Mouse (Mus musculus) adrenal gland, adult (tissue): ENCODE data around the gene Iscu.

Experiments used
- DNase-seq, 2 experiments: peaks; one replicate each; pipeline ENCODE4 v3.0.0; 2022 to 2023; ENCODE audit warnings: low spot score in 1 of 2; ENCODE audit not compliant: inconsistent age in 2 of 2

Iscu gene

GRCm38 (mm10) chr5:113755347-113756030 lies 17.1 kb upstream of the Iscu start:
- no peak for DNase-seq

GRCm38 (mm10) chr5:113761585-113761984 lies 11.0 kb upstream of the Iscu start:
- no peak for DNase-seq

- DNase-seq, result no peak
Observed at GRCm38 (mm10) chr5:113764426-113764825, 8.1 kb upstream of the Iscu start.

DNA sequence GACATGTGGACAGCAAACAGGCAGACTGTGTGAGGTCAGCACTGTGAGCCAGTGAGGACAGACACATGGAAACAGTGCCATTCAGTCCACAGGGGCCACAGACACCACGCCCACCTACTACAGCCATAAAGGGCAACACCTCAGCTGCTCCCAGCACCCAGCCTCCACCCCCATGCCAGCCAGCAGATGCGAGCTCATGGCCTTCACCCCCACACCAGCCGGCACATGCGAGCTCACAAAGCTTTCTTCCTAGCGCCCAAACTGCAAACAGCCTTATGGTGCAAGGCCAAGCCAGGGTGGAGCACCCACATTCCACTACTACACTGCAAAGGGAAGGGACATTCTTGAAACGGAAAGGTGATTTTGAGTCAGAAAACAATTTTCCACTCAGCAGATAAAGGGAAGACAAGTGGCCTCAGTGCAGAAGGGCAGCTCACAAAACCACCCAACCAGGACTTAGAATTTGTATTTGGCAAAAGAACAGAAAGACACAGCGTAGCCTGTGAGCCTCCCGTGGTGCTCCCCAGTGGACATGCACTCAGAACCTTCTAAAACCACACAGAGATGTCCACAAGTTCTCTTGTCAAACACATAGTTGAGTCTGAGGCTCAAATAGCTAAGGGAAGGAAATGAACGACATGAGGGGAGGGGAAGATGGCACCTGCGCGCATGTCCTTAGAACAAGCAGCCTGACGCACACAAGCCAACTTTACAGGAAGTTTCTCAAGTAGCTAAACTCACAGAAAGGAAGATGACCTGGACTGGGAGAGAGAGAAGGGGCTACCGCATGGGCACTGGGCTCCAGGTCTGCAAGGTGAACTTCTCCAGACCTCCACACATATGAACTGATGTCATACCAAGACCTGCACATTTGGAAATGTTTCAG lies 6.7 kb upstream of the Iscu start:
- peak in 1 of 2 experiments; percentile 66 for DNase-seq

DNA sequence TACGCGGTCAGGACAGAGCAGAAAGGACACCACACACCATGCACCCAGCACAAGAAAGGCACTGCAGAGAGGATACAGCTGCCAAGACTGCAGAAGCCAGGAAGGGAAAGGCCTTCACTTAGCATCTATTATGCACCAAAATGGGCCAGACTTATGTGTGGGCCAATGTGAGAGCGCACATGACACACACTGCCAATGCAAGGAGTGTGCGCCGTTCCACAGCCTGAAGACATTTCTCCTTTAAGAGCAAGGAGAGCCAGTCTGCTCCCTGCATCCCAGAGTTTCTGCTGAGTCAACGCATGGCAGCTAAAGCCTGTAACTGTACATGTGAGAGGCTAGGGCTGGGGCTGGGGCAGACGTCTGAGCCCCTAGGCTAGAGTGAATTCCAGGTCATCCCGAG lies 3.7 kb upstream of the Iscu start:
- no peak for DNase-seq

DNA sequence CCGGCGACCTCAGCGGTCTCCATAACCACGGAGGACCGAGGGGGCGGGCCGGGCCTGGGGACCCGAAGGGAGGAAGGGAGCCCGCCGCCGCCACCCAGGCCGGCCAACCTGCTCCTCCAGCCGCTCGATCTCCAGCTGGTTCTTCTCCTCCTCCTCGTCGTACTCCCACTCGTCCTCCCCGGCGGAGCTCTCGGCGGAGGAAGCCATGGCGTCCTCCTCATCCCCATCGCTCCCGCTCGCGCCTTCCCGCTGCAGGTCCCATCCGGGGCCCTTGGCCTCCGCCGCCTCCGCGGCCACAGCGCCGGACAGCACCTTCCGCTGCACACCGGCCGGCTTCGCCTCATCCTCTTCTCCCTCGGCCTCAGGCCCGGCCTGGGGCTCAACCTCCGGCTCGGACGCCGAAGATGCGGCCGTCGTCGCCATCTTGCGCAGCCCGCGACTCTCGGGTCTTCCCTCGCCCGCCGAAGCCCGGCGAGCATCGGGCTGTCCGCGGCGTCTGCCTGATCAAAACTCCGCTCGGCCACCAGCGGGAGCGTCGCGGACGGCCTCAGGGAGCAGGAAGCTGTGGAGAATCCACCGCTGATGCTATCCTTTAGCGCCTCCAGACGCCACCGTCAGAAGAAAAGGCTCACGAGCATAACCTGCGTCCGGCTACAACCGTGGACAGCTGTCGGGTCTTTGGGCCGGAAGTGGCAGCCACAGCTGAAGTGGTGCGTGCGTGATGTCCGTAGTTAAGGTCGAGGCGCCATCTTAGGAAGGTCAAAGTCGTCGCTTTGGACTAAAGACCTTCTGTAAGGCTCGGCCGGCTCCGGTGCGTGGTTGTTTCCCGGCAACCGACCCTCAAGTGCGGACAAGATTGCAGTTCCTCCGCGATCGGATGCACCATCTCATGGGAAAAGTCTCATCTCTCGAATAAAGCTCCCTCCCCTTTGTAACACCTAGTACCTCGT lies 1.1 kb upstream of the Iscu start:
- DNase-seq, result peak; percentile 91 to 97

DNA sequence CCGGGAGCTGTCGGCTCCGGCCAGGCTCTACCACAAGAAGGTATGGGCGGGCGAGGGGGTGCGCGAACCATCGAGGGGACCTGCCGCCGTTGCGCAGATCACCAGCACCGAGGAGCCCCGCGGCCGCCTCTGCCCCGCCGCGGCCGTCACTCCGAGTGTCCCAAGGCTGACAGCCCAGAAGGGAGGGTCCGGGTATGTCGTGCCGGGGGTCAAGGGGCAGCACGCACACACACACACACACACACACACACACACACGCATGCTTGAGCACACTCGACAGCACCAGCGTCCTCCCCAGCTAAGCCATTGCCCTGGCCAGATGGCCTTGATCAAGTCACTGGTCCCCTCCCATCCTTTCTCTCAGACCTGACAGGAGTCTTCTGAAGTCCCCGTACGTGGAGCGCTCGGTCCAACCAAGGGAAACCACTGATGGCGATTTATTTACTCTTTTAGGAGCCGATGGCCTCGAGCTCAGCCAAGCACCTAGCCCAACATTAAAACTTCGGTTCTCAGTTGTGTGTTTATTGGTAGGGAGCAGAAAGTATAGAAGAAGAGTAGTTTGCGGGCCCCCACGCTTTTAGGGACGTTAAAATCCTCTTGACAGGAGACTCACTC lies 464 bp downstream of the Iscu start:
- DNase-seq, result no peak

GRCm38 (mm10) chr5:113773664-113774063 lies 1.1 kb downstream of the Iscu start:
- peak; percentile 95 to 99 for DNase-seq

DNA sequence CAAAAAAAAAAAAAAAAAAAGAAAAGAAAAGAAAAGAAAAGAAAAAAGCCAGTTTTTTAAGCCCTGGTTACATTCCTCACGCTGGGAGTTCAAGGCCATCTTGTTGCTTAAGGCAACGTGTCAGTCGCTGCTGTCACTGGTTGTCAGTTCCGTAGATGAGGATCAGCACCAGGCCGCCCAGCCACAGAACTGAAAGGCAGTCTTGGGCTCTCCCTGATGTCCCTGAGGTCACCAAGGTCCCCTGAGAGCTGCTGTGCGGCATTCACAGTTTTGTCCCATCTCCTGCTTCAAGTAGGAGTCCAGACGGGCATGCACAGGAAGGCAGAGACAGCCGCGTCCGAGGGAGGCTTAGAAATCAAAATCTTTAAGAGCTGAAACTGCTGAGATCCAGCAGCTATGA lies 3.0 kb downstream of the Iscu start:
- DNase-seq, result peak in 1 of 2 experiments; percentile 69

DNA sequence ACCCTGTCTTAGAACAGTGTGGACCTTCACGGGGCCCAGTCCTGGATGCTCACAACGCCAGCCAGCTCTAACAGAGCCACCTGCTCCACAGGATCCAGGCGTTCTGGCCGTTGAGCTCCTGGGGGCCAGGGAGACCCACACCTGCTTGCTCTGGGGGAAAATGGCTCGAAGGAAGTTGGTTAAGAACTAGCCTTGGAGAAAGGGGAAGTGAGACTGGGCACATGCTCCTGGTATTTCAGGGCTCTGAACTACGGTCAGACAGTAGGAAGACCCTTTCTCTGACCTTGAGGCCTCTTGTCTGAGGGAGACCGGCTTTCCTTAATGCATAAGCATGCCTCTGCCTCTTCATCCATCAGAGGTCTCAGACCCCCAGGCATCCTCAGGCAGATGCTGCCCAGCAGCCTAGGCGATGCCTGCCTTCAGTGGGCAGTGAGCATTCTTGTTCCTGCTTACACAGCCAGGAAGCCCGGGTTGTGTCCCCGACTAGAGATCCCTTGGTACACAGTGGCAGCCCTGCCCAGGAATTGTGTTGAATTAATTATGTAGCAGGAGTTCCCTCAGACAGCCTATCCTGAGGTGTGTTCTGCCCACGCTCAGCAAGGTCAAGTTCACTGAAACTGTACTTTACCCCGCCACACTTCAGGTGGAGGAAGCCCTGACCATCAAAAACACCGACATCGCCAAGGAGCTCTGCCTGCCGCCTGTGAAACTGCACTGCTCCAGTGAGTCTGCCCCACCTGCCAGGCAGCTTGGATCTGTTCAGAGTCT lies 3.8 kb downstream of the Iscu start:
- peak in 1 of 2 experiments; percentile 52 for DNase-seq

- peak in 1 of 2 experiments; percentile 62 for DNase-seq
Observed at GRCm38 (mm10) chr5:113776896-113777226, 4.3 kb downstream of the Iscu start.

DNA sequence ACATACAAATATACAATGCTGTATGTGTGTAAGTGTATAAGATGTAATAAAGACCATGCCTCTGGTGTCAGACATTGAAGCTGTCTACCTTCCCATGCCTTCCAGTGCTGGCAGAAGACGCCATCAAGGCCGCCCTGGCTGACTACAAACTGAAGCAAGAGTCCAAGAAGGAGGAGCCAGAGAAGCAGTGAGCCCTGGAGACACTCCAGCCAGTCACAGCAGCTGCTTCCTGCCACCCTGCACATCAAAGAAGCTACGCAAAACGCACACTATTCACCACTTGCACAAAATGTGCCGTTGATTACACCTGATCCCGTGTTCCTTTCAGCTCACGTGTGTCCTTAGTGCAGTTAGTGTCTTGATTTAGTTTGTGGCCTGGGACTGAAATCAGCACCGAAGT lies 5.2 kb downstream of the Iscu start:
- DNase-seq, result peak; percentile 70 to 87

GRCm38 (mm10) chr5:113779569-113779968 lies 7.0 kb downstream of the Iscu start:
- peak; percentile 59 to 92 for DNase-seq

- no peak for DNase-seq
Observed at GRCm38 (mm10) chr5:113780082-113780752, 7.7 kb downstream of the Iscu start.

DNA sequence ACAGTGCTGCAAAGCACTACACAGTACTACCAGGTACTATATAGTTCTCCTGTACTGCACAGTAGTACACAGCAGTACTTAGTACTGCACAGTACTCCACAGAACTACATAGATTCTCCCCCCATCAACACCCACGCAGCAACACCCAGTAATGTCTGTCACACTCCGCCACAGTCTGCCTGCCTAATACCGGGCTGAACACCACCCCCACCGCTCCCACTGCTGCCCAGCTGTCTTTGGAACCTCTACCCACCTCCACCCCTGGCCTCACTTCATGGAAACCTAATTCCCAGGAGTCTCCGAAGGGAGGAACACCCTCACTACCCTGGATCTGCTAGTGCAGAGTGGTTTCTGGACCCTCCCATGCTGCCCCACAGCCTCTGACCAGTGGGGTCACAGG lies 8.2 kb downstream of the Iscu start:
- no peak for DNase-seq

GRCm38 (mm10) chr5:113781254-113781653 lies 8.7 kb downstream of the Iscu start:
- DNase-seq, result no peak

DNA sequence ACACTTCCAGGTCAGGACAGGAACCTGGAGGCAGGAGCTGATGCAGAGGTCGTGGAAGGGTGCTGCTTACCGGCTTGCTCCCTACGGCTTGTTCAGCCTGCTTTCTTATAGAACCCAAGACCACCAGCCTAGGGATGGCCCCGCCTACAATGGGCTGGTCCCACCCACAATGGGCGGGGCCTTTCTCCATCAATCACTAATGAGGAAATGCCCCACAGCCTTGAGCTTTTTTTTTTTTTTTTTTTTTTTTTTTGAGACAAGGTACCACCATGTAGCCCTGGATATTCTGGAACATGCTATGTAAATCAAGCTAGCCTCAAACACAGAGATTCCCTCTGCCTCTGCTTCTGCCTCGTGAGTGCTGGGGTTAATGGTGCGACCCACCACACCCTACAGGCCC lies 9.3 kb downstream of the Iscu start:
- no peak for DNase-seq

DNA sequence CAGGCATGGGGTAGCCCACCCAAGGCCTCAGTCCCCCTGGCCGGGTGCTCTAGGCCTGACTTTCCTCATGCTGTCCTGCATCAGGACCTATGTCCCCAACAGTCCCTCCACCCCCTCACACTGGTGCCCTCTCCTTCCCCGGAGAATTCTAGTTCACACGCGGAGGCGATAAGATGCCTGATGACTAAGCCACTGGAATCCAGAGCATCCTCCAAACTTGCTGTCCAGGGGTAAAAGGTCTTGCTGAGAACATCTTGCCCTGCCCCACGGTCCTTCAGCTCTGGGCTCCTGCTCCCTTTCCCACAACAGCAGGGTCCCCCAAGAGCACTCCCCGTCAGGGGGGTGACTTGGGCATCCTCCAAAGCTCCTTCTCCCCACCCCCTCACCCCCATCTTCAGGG lies 10.1 kb downstream of the Iscu start:
- no peak for DNase-seq

GRCm38 (mm10) chr5:113783581-113784001 lies 11.0 kb downstream of the Iscu start:
- DNase-seq, result peak in 1 of 2 experiments; percentile 59
